Mouse (Mus musculus) left cerebral cortex, postnatal 10 days (tissue): ENCODE data around the gene Sav1. TPM values are rescaled to one million over a fixed set of nuclear protein-coding genes. Genes with fewer than 3 reads are reported as not detected.
A peak's percentile ranks its signal among the peaks of the same experiment; 100 is the strongest.

Experiments used
- DNase-seq, 2 experiments: peaks; one replicate each; pipeline ENCODE4 v3.0.0; 2021 to 2022; ENCODE audit warnings: low spot score in 2 of 2, mixed read lengths in 1 of 2; ENCODE audit errors: extremely low spot score in 1 of 2
- intact Hi-C: fragments of 180-260 bp; cut with DNase I; formaldehyde crosslinking; loops from one replicate; pipeline ENCODE4 v1.15.1; 2025
- total RNA-seq, 2 experiments: library from RNA; stranded (reverse); gene quantifications; 2 replicates each; pipeline ENCODE4 v1.2.3; 2021

The Sav1 gene
- 10 to 100 TPM; 19.4 to 19.8 TPM for total RNA-seq

GRCm38 (mm10) chr12:69986786-69987497, at the start of gene Sav1:
TSS of gene Sav1 (minus strand) at chr12:69987002.
- intact Hi-C loops, result loop anchor here (2.0 to 10.0 kb wide), 2 partner anchors 30 to 158 kb away; no protein-coding TSS in a partner anchor
- DNase-seq, result peak; percentile 75 to 93

- DNase-seq, result no peak
- intact Hi-C loops, result no loop called here
These were observed 39.4 kb upstream of the Sav1 start for GRCm38 (mm10) chr12:70026233-70026632.

- intact Hi-C loops, result no loop called here
- no peak for DNase-seq
These were observed 38.6 kb upstream of the Sav1 start for GRCm38 (mm10) chr12:70025431-70025830.

GRCm38 (mm10) chr12:70023580-70023979, 36.8 kb upstream of the Sav1 start:
- intact Hi-C loops, result no loop called here
- no peak for DNase-seq

GRCm38 (mm10) chr12:70018153-70018552, 31.4 kb upstream of the Sav1 start:
- intact Hi-C loops, result no loop called here
- DNase-seq, result no peak

GRCm38 (mm10) chr12:70015936-70016335, 29.1 kb upstream of the Sav1 start:
- intact Hi-C loops, result loop anchor here (2.0 kb wide), 1 partner anchor 29 kb away; the partner anchor contains the start of gene Sav1
- peak in 1 of 2 experiments; percentile 16 for DNase-seq

GRCm38 (mm10) chr12:70011681-70012080, 24.9 kb upstream of the Sav1 start:
- DNase-seq, result no peak
- intact Hi-C loops, result no loop called here

- intact Hi-C loops, result no loop called here
- no peak for DNase-seq
These were observed 23.6 kb upstream of the Sav1 start for GRCm38 (mm10) chr12:70010356-70010755.

- intact Hi-C loops, result no loop called here
- no peak for DNase-seq
These were observed 18.3 kb upstream of the Sav1 start for GRCm38 (mm10) chr12:70005103-70005502.

GRCm38 (mm10) chr12:69998186-69998983, 11.6 kb upstream of the Sav1 start:
- no peak for DNase-seq
- intact Hi-C loops, result no loop called here

GRCm38 (mm10) chr12:69995382-69995781, 8.6 kb upstream of the Sav1 start:
- no peak for DNase-seq
- intact Hi-C loops, result no loop called here

- peak in 1 of 2 experiments; percentile 50 for DNase-seq
- intact Hi-C loops, result loop anchor here (2.0 to 10.0 kb wide), 2 partner anchors 30 to 158 kb away; no protein-coding TSS in a partner anchor
These were observed 500 bp downstream of the Sav1 start for GRCm38 (mm10) chr12:69986241-69986762.

- DNase-seq, result no peak
- intact Hi-C loops, result loop anchor here (1.0 to 10.0 kb wide), 2 partner anchors 35 to 159 kb away; no protein-coding TSS in a partner anchor
These were observed 1.3 kb downstream of the Sav1 start for GRCm38 (mm10) chr12:69985546-69985945.

GRCm38 (mm10) chr12:69982874-69983273, 3.9 kb downstream of the Sav1 start:
- no peak for DNase-seq
- intact Hi-C loops, result loop anchor here (10.0 kb wide), 1 partner anchor 162 kb away; no protein-coding TSS in a partner anchor

- intact Hi-C loops, result no loop called here
These were observed 9.3 kb downstream of the Sav1 start for GRCm38 (mm10) chr12:69977376-69977998.

GRCm38 (mm10) chr12:69976688-69977087, 10.1 kb downstream of the Sav1 start:
- DNase-seq, result no peak
- intact Hi-C loops, result no loop called here

More at GRCm38 (mm10) chr12:69977376-69977998, 9.3 kb downstream of the Sav1 start:
- no peak for DNase-seq

GRCm38 (mm10) chr12:69973666-69974065, 13.1 kb downstream of the Sav1 start:
- intact Hi-C loops, result no loop called here
- no peak for DNase-seq

GRCm38 (mm10) chr12:69968154-69968553, 18.6 kb downstream of the Sav1 start:
- intact Hi-C loops, result no loop called here
- no peak for DNase-seq

- intact Hi-C loops, result no loop called here
- no peak for DNase-seq
These were observed 19.7 kb downstream of the Sav1 start for GRCm38 (mm10) chr12:69967112-69967511.
